Mouse (Mus musculus) megakaryocyte, adult 5-6 weeks (primary cell): ENCODE measurements around the gene Txk. TPM values are rescaled to one million over a fixed set of nuclear protein-coding genes. Genes with fewer than 3 reads are reported as not detected.

Experiments
- ATAC-seq: 2 replicates; pipeline ENCODE4 v1.8.0; 2016; ENCODE audit warnings: mild to moderate bottlenecking, inconsistent platforms; ENCODE audit not compliant: poor library complexity, severe bottlenecking
- total RNA-seq, 2 experiments: library from RNA; stranded (forward) in 1 of 2; stranded (reverse) in 1 of 2; fragments of 153-499, 151-499 nt in 1 of 2; fragments of 221-1000, 200-1000 nt in 1 of 2; gene quantifications; 2 replicates each; pipeline versions ENCODE4 v1.2.3 to v1.2.4; 2015 to 2017

The Txk gene
- 2.8 and 5.3 TPM in 2 replicates for total RNA-seq (2015)
- total RNA-seq (2017) = 2.0 and 4.2 TPM in 2 replicates

- peak; percentile 63 for ATAC-seq
Measured at GRCm38 (mm10) chr5:72752585-72752984, at the start of gene Txk. Gene Txk (minus strand): TSS chr5:72752777.

- no peak for ATAC-seq
Measured at GRCm38 (mm10) chr5:72798563-72798962, 46.0 kb upstream of the Txk start.

GRCm38 (mm10) chr5:72796186-72796613, 43.6 kb upstream of the Txk start:
- ATAC-seq = peak; percentile 89

GRCm38 (mm10) chr5:72793309-72793850, 40.8 kb upstream of the Txk start:
- no peak for ATAC-seq

GRCm38 (mm10) chr5:72791789-72792188, 39.2 kb upstream of the Txk start:
- ATAC-seq = no peak

GRCm38 (mm10) chr5:72791386-72791785, 38.8 kb upstream of the Txk start:
- ATAC-seq = no peak

GRCm38 (mm10) chr5:72785451-72785850, 32.9 kb upstream of the Txk start:
- no peak for ATAC-seq

- ATAC-seq = no peak
Measured at GRCm38 (mm10) chr5:72784719-72785118, 32.1 kb upstream of the Txk start.

GRCm38 (mm10) chr5:72783957-72784356, 31.4 kb upstream of the Txk start:
- ATAC-seq = no peak

GRCm38 (mm10) chr5:72783123-72783522, 30.5 kb upstream of the Txk start:
- no peak for ATAC-seq

GRCm38 (mm10) chr5:72781776-72782175, 29.2 kb upstream of the Txk start:
- ATAC-seq = no peak

- ATAC-seq = no peak
Measured at GRCm38 (mm10) chr5:72776595-72776994, 24.0 kb upstream of the Txk start.

GRCm38 (mm10) chr5:72776127-72776526, 23.6 kb upstream of the Txk start:
- 0 out of 2 replicates have a peak, but pooled peaks have one; percentile 24 for ATAC-seq

- no peak for ATAC-seq
Measured at GRCm38 (mm10) chr5:72769841-72770240, 17.3 kb upstream of the Txk start.

GRCm38 (mm10) chr5:72763546-72763945, 11.0 kb upstream of the Txk start:
- no peak for ATAC-seq

GRCm38 (mm10) chr5:72763025-72763424, 10.4 kb upstream of the Txk start:
- ATAC-seq = peak; percentile 79

- ATAC-seq = no peak
Measured at GRCm38 (mm10) chr5:72761758-72762157, 9.2 kb upstream of the Txk start.

GRCm38 (mm10) chr5:72761237-72761636, 8.7 kb upstream of the Txk start:
- no peak for ATAC-seq

GRCm38 (mm10) chr5:72758925-72759924, 6.6 kb upstream of the Txk start:
- ATAC-seq = no peak

- peak; percentile 53 for ATAC-seq
Measured at GRCm38 (mm10) chr5:72757155-72757773, 4.7 kb upstream of the Txk start.

GRCm38 (mm10) chr5:72755941-72756340, 3.4 kb upstream of the Txk start:
- ATAC-seq = no peak
